Mouse (Mus musculus): ENCODE data around the gene Eif4g3.
"Not testable (repeated sequence)": the region's sequence is repeated elsewhere in the genome, so short reads cannot be mapped to it uniquely, and the experiment has no call there.

The Eif4g3 gene

GRCm38 (mm10) chr4:138029168-138029567 is 36.3 kb downstream of the Eif4g3 start:
- DNase-seq, result no peak

GRCm38 (mm10) chr4:138031828-138032227 is 39.0 kb downstream of the Eif4g3 start:
- DNase-seq, result no peak

- DNase-seq, result no peak
Measured at GRCm38 (mm10) chr4:138033871-138034270, 41.0 kb downstream of the Eif4g3 start.

DNA sequence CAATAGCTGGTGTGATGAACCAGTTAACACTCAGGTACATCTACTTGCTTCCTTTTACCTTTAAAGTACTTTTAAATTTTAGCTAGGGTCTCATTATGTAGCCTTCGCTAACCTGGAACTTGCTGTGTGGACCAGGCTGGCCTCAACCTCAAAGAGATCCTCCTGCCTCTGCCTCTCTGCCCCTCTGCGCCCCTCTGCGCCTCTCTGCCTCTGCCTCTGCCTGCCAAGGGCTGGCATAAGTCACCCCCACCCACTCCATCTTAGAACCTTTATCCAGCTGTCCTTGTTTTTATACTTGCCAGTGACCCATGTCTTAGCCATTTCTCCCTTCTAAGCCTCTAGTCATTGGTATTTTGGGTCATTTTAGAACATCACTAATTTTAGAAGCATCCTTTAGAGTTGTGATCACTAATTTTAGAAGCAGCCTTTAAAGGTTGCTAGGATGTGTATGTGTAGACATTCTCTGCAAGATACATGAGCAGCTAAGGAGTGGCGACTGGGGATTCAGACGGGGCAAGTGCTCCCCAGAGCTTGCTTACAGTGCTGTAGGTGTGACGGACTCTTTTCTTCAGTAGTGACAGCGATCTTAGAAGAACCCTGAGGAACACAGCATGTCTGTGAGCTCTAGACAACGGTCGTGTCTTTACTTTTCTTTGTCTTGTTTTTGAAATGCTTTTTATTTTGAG is 42.8 kb downstream of the Eif4g3 start:
- no peak for DNase-seq

GRCm38 (mm10) chr4:138037110-138037509 is 44.3 kb downstream of the Eif4g3 start:
- DNase-seq, result no peak

DNA sequence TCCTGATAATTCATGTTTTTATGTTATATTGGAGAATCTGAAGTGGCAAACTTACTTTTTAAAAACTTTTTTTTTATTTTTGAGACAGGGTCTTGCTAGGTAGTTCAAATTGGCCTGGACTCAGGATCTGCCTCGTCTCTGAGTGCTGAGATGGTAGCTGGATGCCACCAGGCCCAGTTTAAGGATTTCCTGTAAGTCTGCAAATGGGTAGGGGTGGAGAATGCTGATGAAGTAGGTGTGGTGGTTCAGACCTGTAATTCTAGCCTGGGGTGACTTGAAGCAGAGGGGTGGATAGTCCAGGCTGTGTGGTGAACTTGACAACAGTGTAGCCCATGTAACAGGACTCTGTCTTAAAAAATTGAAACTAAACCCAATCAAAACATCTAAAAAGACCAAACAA is 45.1 kb downstream of the Eif4g3 start:
- DNase-seq, result no peak

- no peak for DNase-seq
Measured at GRCm38 (mm10) chr4:138038365-138039274, 45.8 kb downstream of the Eif4g3 start.

DNA sequence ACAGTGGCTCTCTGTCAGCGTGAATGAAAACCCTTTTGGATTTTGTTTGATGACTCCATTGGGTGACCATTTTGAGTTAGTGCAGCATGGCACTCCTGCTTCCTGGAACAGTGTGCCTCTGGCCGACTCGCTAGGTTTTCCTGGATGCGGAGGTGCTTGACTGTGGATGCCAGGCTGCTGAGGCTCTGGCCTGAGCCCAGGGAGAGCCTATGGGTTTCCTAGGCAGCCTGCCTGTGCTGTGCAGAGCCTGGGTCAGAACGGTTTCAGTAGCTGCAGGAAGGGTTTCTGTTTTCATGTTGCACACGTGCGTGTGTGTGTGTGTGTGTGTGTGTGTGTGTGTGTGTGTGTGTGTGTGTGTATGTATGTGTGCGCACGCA is 46.4 kb downstream of the Eif4g3 start:
- DNase-seq, result no peak

DNA sequence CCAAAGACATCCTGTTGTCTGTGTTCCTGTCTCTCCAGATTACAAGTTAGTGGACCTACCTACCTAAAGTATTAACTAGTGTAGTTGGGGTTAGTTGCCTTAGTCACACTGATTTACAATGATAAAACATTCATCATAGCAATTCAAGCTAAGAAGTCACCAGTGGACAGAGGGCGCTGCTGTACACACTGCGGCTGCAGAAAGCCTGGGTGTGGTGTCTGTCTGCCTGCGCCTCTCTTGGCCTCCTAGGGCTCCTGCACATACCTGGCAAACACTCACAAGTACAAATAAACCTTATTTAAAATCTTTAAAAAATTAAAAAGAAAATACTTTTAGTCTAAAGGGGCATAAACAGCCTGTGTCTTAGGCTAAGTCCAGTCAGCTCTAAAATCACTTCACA is 47.8 kb downstream of the Eif4g3 start:
- no peak for DNase-seq

GRCm38 (mm10) chr4:138041566-138042256 is 48.9 kb downstream of the Eif4g3 start:
- DNase-seq, result no peak

DNA sequence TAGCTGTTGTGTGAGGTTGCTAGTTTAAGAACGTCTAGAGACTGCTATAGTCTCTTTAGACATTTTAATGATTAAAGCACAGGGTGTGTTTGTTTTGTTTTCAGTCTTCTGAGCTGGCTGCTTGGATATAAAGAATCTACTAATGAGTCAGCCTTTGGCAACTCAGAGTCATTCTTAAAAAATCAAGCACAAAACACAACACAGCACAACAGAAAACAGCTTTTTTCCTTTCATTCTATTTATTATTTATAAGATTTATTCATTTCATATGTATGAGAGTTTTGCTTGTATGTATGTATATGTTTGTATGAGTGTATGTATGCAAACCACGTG is 49.4 kb downstream of the Eif4g3 start:
- no peak for DNase-seq

DNA sequence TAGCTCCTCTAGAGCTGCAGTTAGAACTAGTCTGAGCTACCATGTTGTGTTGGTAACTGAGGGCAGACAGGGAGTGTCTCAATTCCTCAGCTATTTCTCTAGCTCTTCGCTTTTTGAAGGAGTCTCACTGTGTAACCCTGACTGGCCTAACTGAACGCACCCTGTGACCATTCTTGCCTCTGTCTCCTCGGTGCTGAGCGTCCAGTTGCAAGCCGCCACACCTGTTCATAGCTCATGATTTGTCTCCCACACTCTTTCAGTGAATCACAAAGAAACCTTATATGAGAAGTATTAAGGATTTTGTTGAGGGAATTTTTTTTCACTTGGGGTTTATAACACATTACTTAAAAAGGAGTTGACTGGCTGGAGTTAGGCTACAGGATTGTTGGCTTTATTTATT is 49.8 kb downstream of the Eif4g3 start:
- DNase-seq, result no peak

- no peak for DNase-seq
Measured at GRCm38 (mm10) chr4:138044841-138045500, 52.1 kb downstream of the Eif4g3 start.

GRCm38 (mm10) chr4:138045809-138046208 is 53.0 kb downstream of the Eif4g3 start:
- no peak for DNase-seq

- no peak for DNase-seq
Measured at GRCm38 (mm10) chr4:138046371-138046770, 53.5 kb downstream of the Eif4g3 start.

GRCm38 (mm10) chr4:138049547-138049946 is 56.7 kb downstream of the Eif4g3 start:
- DNase-seq, result no peak

DNA sequence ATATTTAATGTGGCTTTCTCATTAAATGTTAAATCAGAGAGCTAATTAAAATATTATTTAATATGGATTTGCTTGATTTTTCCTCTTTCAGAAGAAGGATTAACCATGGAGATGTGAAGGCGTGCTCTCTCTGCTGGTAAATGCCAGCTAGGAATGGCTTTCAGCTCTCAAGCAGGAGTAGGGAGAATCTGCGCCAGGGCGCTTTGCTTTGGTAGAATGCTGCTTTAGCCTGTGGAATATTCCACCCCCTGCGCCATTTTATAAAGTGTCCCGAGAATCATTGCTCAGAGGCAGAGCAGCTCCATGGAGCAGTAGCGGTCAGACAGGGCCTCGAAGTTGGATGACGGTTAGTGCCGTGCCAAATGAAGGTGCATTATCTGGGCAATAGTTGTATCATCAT is 58.7 kb downstream of the Eif4g3 start:
- DNase-seq, result no peak

DNA sequence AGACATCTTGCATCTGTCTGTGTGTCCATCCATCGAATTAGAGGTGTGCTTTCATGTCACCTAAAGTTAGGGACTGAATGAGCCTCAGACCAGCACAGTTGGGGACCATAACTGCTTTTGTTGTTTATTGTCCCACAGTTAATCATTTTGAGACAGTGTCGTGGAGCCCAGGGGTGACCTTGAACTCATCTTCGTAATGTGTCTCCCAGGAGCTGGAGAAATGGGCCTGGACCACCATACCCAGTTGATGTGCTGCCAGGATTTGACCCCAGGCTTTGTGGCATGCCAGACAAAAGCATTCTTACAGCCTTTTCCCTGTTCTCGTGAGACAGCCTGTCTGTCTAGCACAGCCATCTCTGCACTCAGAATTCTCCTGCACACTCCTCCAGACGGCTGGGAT is 63.8 kb downstream of the Eif4g3 start:
- no peak for DNase-seq

DNA sequence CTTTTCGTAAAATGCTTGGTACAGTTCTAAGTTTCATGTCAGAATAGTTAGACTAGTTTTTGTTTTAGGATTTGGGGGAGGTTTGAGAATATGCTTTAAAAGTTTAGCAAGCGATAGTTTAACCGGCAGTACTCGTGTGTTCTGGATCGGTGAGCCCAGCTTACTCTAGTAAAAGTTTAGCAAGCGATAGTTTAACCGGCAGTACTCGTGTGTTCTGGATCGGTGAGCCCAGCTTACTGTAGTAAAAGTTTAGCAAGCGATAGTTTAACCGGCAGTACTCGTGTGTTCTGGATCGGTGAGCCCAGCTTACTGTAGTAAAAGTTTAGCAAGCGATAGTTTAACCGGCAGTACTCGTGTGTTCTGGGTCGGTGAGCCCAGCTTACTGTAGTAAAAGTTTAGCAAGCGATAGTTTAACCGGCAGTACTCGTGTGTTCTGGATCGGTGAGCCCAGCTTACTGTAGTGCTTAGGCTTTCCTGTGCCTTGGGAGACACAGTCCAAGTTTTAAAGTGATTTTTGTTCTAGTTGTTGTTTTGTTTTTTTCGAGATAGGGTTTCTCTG is 64.5 kb downstream of the Eif4g3 start:
- not testable (repeated sequence) for DNase-seq

GRCm38 (mm10) chr4:138061161-138061560 is 68.3 kb downstream of the Eif4g3 start:
- no peak for DNase-seq

GRCm38 (mm10) chr4:138063372-138064265 is 70.8 kb downstream of the Eif4g3 start:
- no peak for DNase-seq
